Mouse (Mus musculus): ENCODE data around the gene Siah1a. TPM values are rescaled to one million over a fixed set of nuclear protein-coding genes. Genes with fewer than 3 reads are reported as not detected.

Siah1a gene
- polyA plus RNA-seq, 1 experiment from 2014 or later = 55.7 TPM

DNA sequence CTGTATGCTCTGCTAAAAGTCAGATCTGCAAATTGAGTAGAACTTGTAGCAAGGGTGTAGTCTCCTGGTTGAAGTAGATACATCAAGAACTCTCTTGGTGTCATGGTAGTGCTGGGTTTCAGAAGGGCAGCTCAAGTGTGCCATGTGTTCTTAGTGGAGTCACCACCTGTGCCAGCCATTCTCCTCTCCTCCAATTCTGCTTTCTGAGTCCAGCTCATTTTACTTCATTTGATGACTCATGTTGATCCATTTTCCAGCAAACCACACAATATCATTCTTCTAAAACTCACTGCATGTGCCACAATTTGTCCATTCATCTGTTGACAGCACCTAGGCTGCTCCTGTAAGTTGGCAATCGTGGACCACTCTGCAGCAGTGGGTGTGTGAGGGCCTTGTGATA lies 53.6 kb downstream of the Siah1a start:
- 81% methylated on average over 1 of the region's 1 CpGs for WGBS
- no peak for ATAC-seq (ENCODE audit: low FRiP score, low read depth)
- H3K4me3 ChIP-seq = no peak overlapping the region
- no peaks in the 10 kb centered on the region for H3K9me3 ChIP-seq
- H3K4me2 ChIP-seq (replicated peaks) = no peak overlapping the region
- H3K36me3 ChIP-seq = peaks cover 24% of the 10 kb centered on the region
- H3K27me3 ChIP-seq = no peaks in the 10 kb centered on the region
- H3K4me1 ChIP-seq = no peaks in the 10 kb centered on the region
- H3K27ac ChIP-seq = no peak overlapping the region
- no peak overlapping the region for H3K9ac ChIP-seq

GRCm38 (mm10) chr8:86686629-86687028 lies 59.1 kb downstream of the Siah1a start:
- peaks cover 15% of the 10 kb centered on the region for H3K36me3 ChIP-seq
- no peak overlapping the region for H3K9ac ChIP-seq
- 70% methylated on average over 3 of the region's 3 CpGs for WGBS
- no peaks in the 10 kb centered on the region for H3K9me3 ChIP-seq
- H3K4me1 ChIP-seq = no peaks in the 10 kb centered on the region
- no peak overlapping the region for H3K27ac ChIP-seq
- no peak for ATAC-seq (ENCODE audit: low FRiP score, low read depth)
- no peak overlapping the region for H3K4me3 ChIP-seq
- no peaks in the 10 kb centered on the region for H3K27me3 ChIP-seq
- H3K4me2 ChIP-seq (replicated peaks) = no peak overlapping the region

Other genes with a start within 250 kb of the Siah1a start
- 0.13 and 0.15 TPM in 2 replicates for gene Abcc12, start 165.2 kb downstream of the Siah1a start, polyA plus RNA-seq (2015; fragmentation: Nextera tagmentation; extraction: Ambion mirVana)
- 58.8 and 61.7 TPM in 2 replicates for gene Lonp2, start 121.9 kb downstream of the Siah1a start, polyA plus RNA-seq (2015; fragmentation: Nextera tagmentation; extraction: Ambion mirVana)
- 5.0 TPM in 2 replicates for gene Gm10638, start 235 bp downstream of the Siah1a start, polyA plus RNA-seq (2015; fragmentation: Nextera tagmentation; extraction: Ambion mirVana)
- gene N4bp1, start 139.3 kb upstream of the Siah1a start, polyA plus RNA-seq (2015; fragmentation: Nextera tagmentation; extraction: Ambion mirVana) = 10.9 and 11.1 TPM in 2 replicates